In genomic region chr2:118532855-118533675, GRCm38 (mm10) we compare ENCODE assay signal across 9 mouse cellular contexts. TPM values are rescaled to one million over a fixed set of nuclear protein-coding genes. Genes with fewer than 3 reads are reported as not detected.
A peak's percentile ranks its signal among the peaks of the same experiment; 100 is the strongest.
DNase-seq lines count a peak whose midpoint lies in the region; ATAC-seq and TF ChIP-seq lines count a peak whose summit lies in the region.
"Had no signal": no experiment of that assay in that cellular context is flagged by ENCODE, and none has a peak within 500 bp of the region (broad histone marks: within the 10 kb centered on the region; RNA-seq: fewer than 3 reads in every experiment).

No protein-coding gene starts in this region.

- H3K27ac ChIP-seq in heart, embryonic 13.5 days (replicated peaks): peak overlapping the region; percentile 94
- no peak overlapping the region for H3K27ac ChIP-seq in midbrain, postnatal 0 days (ENCODE audit: low read depth, low read length)

- H3K36me3 ChIP-seq in heart, embryonic 13.5 days: peaks cover 37% of the 10 kb centered on the region
- H3K36me3 ChIP-seq in midbrain, postnatal 0 days (ENCODE audit: insufficient read depth, low read length): no peaks in the 10 kb centered on the region

- H3K4me2 ChIP-seq in heart, embryonic 13.5 days: peak overlapping the region; percentile 22
- no peak overlapping the region for H3K4me2 ChIP-seq in midbrain, postnatal 0 days (ENCODE audit: low read depth, low read length, poor library complexity, severe bottlenecking)

- peaks cover 76% of the 10 kb centered on the region for H3K4me1 ChIP-seq in heart, embryonic 13.5 days
- no peaks in the 10 kb centered on the region for H3K4me1 ChIP-seq in midbrain, postnatal 0 days (ENCODE audit: insufficient read depth, low read length)

- peak; percentile 14 for DNase-seq in ovary, postnatal 36 days (ENCODE audit: low spot score)
- DNase-seq in ovary, adult 18-20 months (ENCODE audit: low spot score): no peak
- DNase-seq in kidney, postnatal 10 days: peak; percentile 83
- peak; percentile 62 for DNase-seq in midbrain, postnatal 0 days (ENCODE audit: low spot score)
- no peak for DNase-seq in thymus, postnatal 14 days
- DNase-seq in spleen, postnatal 4 days (ENCODE audit: low spot score in 2 of 2): no peak

- H3K4me3 ChIP-seq in heart, embryonic 13.5 days: no peak overlapping the region
- H3K4me3 ChIP-seq in midbrain, postnatal 0 days (ENCODE audit: low read depth, low read length): no peak overlapping the region

- WGBS in heart, embryonic 13.5 days: 12% methylated on average over 6 of the region's 6 CpGs
- WGBS in midbrain, postnatal 0 days: 11% methylated on average over 6 of the region's 6 CpGs

- ATAC-seq in heart, embryonic 13.5 days (ENCODE audit: extremely low read depth, insufficient number of reproducible peaks, low FRiP score, low TSS enrichment): no peak
- ATAC-seq in midbrain, postnatal 0 days (ENCODE audit: low FRiP score): 0 out of 2 replicates have a peak, but pooled peaks have one; percentile 39
- no peak for ATAC-seq in erythroid progenitor cell, adult 5-6 weeks (replicated peaks; ENCODE audit: low FRiP score, poor library complexity, severe bottlenecking)
- ATAC-seq: Patski had no signal

- TF ChIP-seq CTCF in midbrain, postnatal 0 days (IDR thresholded peaks at IDR 0.05): no peak

- H3K27me3 ChIP-seq in heart, embryonic 13.5 days (replicated peaks): no peaks in the 10 kb centered on the region
- H3K27me3 ChIP-seq in midbrain, postnatal 0 days (ENCODE audit: insufficient read depth, low read length): no peaks in the 10 kb centered on the region
- H3K27me3 ChIP-seq: Patski had no signal

- no peaks in the 10 kb centered on the region for H3K9me3 ChIP-seq in heart, embryonic 13.5 days
- H3K9me3 ChIP-seq in midbrain, postnatal 0 days (ENCODE audit: low read length): no peaks in the 10 kb centered on the region

- H3K9ac ChIP-seq in heart, embryonic 13.5 days: peak overlapping the region; percentile 71
- H3K9ac ChIP-seq in midbrain, postnatal 0 days (replicated peaks; ENCODE audit: low read length, poor library complexity, severe bottlenecking): no peak overlapping the region

RNA-seq across cellular contexts. Expression of gene Bmf, which starts 16.4 kb away (rescaled TPM):
- polyA plus RNA-seq in heart, embryonic 13.5 days (2015; fragmentation: Nextera tagmentation; extraction: Ambion mirVana): 2.5 and 2.9 TPM in 2 replicates
- 6.8 and 9.8 TPM in 2 replicates for total RNA-seq in midbrain, postnatal 0 days (2014; rRNA removed)
- 0.99 and 1.1 TPM in 2 replicates for polyA plus RNA-seq in midbrain, postnatal 0 days (2015; fragmentation: Nextera tagmentation; extraction: Ambion mirVana)
- total RNA-seq in erythroid progenitor cell, adult 5-6 weeks (2015; ENCODE audit: low replicate concordance): 2.1 and 3.2 TPM in 2 replicates
- total RNA-seq in erythroid progenitor cell, adult 5-6 weeks (2017; ENCODE audit: low replicate concordance): 1.0 and 5.9 TPM in 2 replicates

RNA-seq across cellular contexts. Expression of gene Srp14, which starts 53.6 kb away (rescaled TPM):
- polyA plus RNA-seq in heart, embryonic 13.5 days (2015; fragmentation: Nextera tagmentation; extraction: Ambion mirVana): 196 and 218 TPM in 2 replicates
- 161 and 181 TPM in 2 replicates for total RNA-seq in midbrain, postnatal 0 days (2014; rRNA removed)
- 331 and 352 TPM in 2 replicates for polyA plus RNA-seq in midbrain, postnatal 0 days (2015; fragmentation: Nextera tagmentation; extraction: Ambion mirVana)
- 38.9 and 114 TPM in 2 replicates for total RNA-seq in erythroid progenitor cell, adult 5-6 weeks (2015; ENCODE audit: low replicate concordance)
- 50.6 and 86.5 TPM in 2 replicates for total RNA-seq in erythroid progenitor cell, adult 5-6 weeks (2017; ENCODE audit: low replicate concordance)

Comparison
In these comparisons a context has a peak if more than half of its experiments do, and no peak if none do; other contexts are left out.
1. DNase-seq: peak in ovary, postnatal 36 days (single experiment), kidney, postnatal 10 days (single experiment) and midbrain, postnatal 0 days (single experiment); none in ovary, adult 18-20 months (single experiment), thymus, postnatal 14 days (single experiment) and spleen, postnatal 4 days (0 of 2).